Mouse (Mus musculus) liver, postnatal 0 days (tissue): ENCODE results near the gene Abce1.

Experiments
- CTCF ChIP-seq: sonication (generic); IDR thresholded peaks from 2 replicates; pipeline ENCODE4 v1.5.1; 2016; ENCODE audit warnings: antibody characterized with exemption, low read depth
- EP300 ChIP-seq: IDR thresholded peaks from 2 replicates; pipeline ENCODE4 v1.6.1; 2016; ENCODE audit warnings: antibody characterized with exemption, low read depth, mild to moderate bottlenecking

- TF ChIP-seq CTCF = no peak
- TF ChIP-seq EP300 = no peak
These were observed 72.6 kb downstream of the Abce1 start for GRCm38 (mm10) chr8:79638707-79639549.
